Mouse (Mus musculus) C2C12 (cell line): ENCODE results near the gene Rybp.

ENCODE experiments used
- CEBPB ChIP-seq: IDR thresholded peaks from one replicate; pipeline ENCODE4 v1.6.1; 2011; ENCODE audit warnings: low read depth, mild to moderate bottlenecking, control low read depth, moderate library complexity
- CTCF ChIP-seq: IDR thresholded peaks from one replicate; pipeline ENCODE4 v1.5.1; 2011; ENCODE audit not compliant: control insufficient read depth, insufficient read depth, insufficient read length
- MYOD1 ChIP-seq: IDR thresholded peaks from one replicate; pipeline ENCODE4 v1.6.1; 2011; ENCODE audit warnings: low read depth; ENCODE audit not compliant: control insufficient read depth, insufficient read length

GRCm38 (mm10) chr6:100259607-100260006 is 27.7 kb downstream of the Rybp start:
- no peak for TF ChIP-seq CTCF
- TF ChIP-seq MYOD1: no peak
- peak; percentile 96 for TF ChIP-seq CEBPB
